Comparison of ENCODE assay signal across 9 mouse cellular contexts in genomic region chr8:80853208-80853607, GRCm38 (mm10). TPM values are rescaled to one million over a fixed set of nuclear protein-coding genes. Genes with fewer than 3 reads are reported as not detected.
DNase-seq lines count a peak whose midpoint lies in the region; ATAC-seq and TF ChIP-seq lines count a peak whose summit lies in the region.
"Had no signal": no experiment of that assay in that cellular context is flagged by ENCODE, and none has a peak within 500 bp of the region (broad histone marks: within the 10 kb centered on the region; RNA-seq: fewer than 3 reads in every experiment).

No protein-coding gene starts in this region.

- no peak for ATAC-seq in hindbrain, embryonic 13.5 days (ENCODE audit: low FRiP score)
- peak; percentile 64 for ATAC-seq in intestine, postnatal 0 days
- ATAC-seq in stomach, postnatal 0 days (ENCODE audit: low FRiP score, low TSS enrichment), result peak; percentile 83

- H3K9ac ChIP-seq in hindbrain, embryonic 13.5 days, result no peak overlapping the region
- H3K9ac ChIP-seq in intestine, postnatal 0 days (ENCODE audit: low read depth, low read length), result no peak overlapping the region; the same call in 1 of the 2 replicates
- H3K9ac ChIP-seq in stomach, postnatal 0 days (ENCODE audit: low read length), result no peak overlapping the region

- H3K27ac ChIP-seq in hindbrain, embryonic 10.5 days, result peak overlapping the region; percentile 35; the same call in 1 of the 2 replicates
- H3K27ac ChIP-seq in hindbrain, embryonic 13.5 days, result no peak overlapping the region
- peak overlapping the region; percentile 41; the same call in 1 of the 2 replicates for H3K27ac ChIP-seq in intestine, postnatal 0 days (ENCODE audit: low read depth, low read length)
- H3K27ac ChIP-seq in stomach, postnatal 0 days (replicated peaks), result peak overlapping the region; percentile 93

- peak; percentile 28 for TF ChIP-seq EP300 in stomach, postnatal 0 days (optimal IDR thresholded peaks at IDR 0.05)

- WGBS in hindbrain, embryonic 10.5 days, result 80% methylated on average over 6 of the region's 6 CpGs
- 83% methylated on average over 6 of the region's 6 CpGs for WGBS in hindbrain, embryonic 13.5 days
- 41% methylated on average over 6 of the region's 6 CpGs for WGBS in intestine, postnatal 0 days
- WGBS in stomach, postnatal 0 days, result 52% methylated on average over 6 of the region's 6 CpGs

- no peaks in the 10 kb centered on the region for H3K27me3 ChIP-seq in hindbrain, embryonic 10.5 days (ENCODE audit: insufficient read depth, poor library complexity, severe bottlenecking)
- H3K27me3 ChIP-seq in hindbrain, embryonic 13.5 days, result no peaks in the 10 kb centered on the region
- no peaks in the 10 kb centered on the region for H3K27me3 ChIP-seq in intestine, postnatal 0 days (replicated peaks; ENCODE audit: control insufficient read depth, insufficient read depth, low read length)
- no peaks in the 10 kb centered on the region for H3K27me3 ChIP-seq in stomach, postnatal 0 days (ENCODE audit: control insufficient read depth, insufficient read depth, low read length)

- H3K4me2 ChIP-seq in hindbrain, embryonic 13.5 days, result no peak overlapping the region
- peak overlapping the region; percentile 44 for H3K4me2 ChIP-seq in intestine, postnatal 0 days (replicated peaks; ENCODE audit: low read depth)
- H3K4me2 ChIP-seq in stomach, postnatal 0 days (replicated peaks; ENCODE audit: low read depth), result peak overlapping the region; percentile 52

- no peak overlapping the region for H3K4me3 ChIP-seq in hindbrain, embryonic 10.5 days
- no peak overlapping the region for H3K4me3 ChIP-seq in hindbrain, embryonic 13.5 days
- H3K4me3 ChIP-seq in intestine, postnatal 0 days (ENCODE audit: low read depth, low read length), result no peak overlapping the region
- H3K4me3 ChIP-seq in stomach, postnatal 0 days (ENCODE audit: low read depth, low read length), result 0 out of 2 replicates have a peak overlapping the region, but pooled peaks have one; percentile 12

- no peak for DNase-seq in hindbrain, embryonic 10.5 days (ENCODE audit: low spot score)
- peak; percentile 77 for DNase-seq in urinary bladder, postnatal 14 days (ENCODE audit: low spot score)
- DNase-seq in urinary bladder, postnatal 10 days (ENCODE audit: low spot score), result no peak
- peak; percentile 67 for DNase-seq in stomach, postnatal 0 days (ENCODE audit: low spot score)
- DNase-seq in cerebellum, postnatal 4 days (ENCODE audit: low spot score in 2 of 2), result no peak
- DNase-seq: cerebellum, adult 8-10 months; kidney, adult 8-10 months had no signal

- H3K36me3 ChIP-seq in hindbrain, embryonic 10.5 days, result no peaks in the 10 kb centered on the region
- no peaks in the 10 kb centered on the region for H3K36me3 ChIP-seq in hindbrain, embryonic 13.5 days
- H3K36me3 ChIP-seq in intestine, postnatal 0 days (ENCODE audit: control insufficient read depth, insufficient read depth), result no peaks in the 10 kb centered on the region
- no peaks in the 10 kb centered on the region for H3K36me3 ChIP-seq in stomach, postnatal 0 days (ENCODE audit: control insufficient read depth, insufficient read depth, low read length)

- no peaks in the 10 kb centered on the region for H3K9me3 ChIP-seq in hindbrain, embryonic 10.5 days
- H3K9me3 ChIP-seq in hindbrain, embryonic 13.5 days, result no peaks in the 10 kb centered on the region
- no peaks in the 10 kb centered on the region for H3K9me3 ChIP-seq in intestine, postnatal 0 days (ENCODE audit: control insufficient read depth)
- no peaks in the 10 kb centered on the region for H3K9me3 ChIP-seq in stomach, postnatal 0 days (ENCODE audit: control insufficient read depth, low read length)

- no peak for TF ChIP-seq CTCF in intestine, postnatal 0 days (IDR thresholded peaks at IDR 0.05; ENCODE audit: low read depth)
- TF ChIP-seq CTCF in stomach, postnatal 0 days (IDR thresholded peaks at IDR 0.05; ENCODE audit: low read depth), result no peak

- H3K4me1 ChIP-seq in hindbrain, embryonic 10.5 days (replicated peaks), result peaks cover 8% of the 10 kb centered on the region; the same call in 1 of the 2 replicates
- peaks cover 21% of the 10 kb centered on the region for H3K4me1 ChIP-seq in hindbrain, embryonic 13.5 days (replicated peaks)
- H3K4me1 ChIP-seq in intestine, postnatal 0 days (replicated peaks; ENCODE audit: control insufficient read depth, insufficient read depth, low read length), result peaks cover 3% of the 10 kb centered on the region; the same call in 1 of the 2 replicates
- H3K4me1 ChIP-seq in stomach, postnatal 0 days (replicated peaks; ENCODE audit: control insufficient read depth, insufficient read depth), result peaks cover 2% of the 10 kb centered on the region; the same call in 1 of the 2 replicates

RNA-seq across cellular contexts. Expression of gene Gab1, which starts 27.1 kb away (rescaled TPM):
- 14.5 and 15.8 TPM in 2 replicates for polyA plus RNA-seq in hindbrain, embryonic 10.5 days (2016; fragmentation: Nextera tagmentation; extraction: Ambion mirVana)
- polyA plus RNA-seq in hindbrain, embryonic 13.5 days (2015; fragmentation: Nextera tagmentation; extraction: Ambion mirVana), result 9.7 and 10.4 TPM in 2 replicates
- polyA plus RNA-seq in intestine, postnatal 0 days (2015; fragmentation: Nextera tagmentation; extraction: Ambion mirVana), result 8.9 and 9.1 TPM in 2 replicates
- polyA plus RNA-seq in stomach, postnatal 0 days (2015; fragmentation: Nextera tagmentation; extraction: Ambion mirVana), result 7.3 and 8.3 TPM in 2 replicates

Comparison
In these comparisons a context has a peak if more than half of its experiments do, and no peak if none do; other contexts are left out.
1. DNase-seq: peak in urinary bladder, postnatal 14 days (single experiment) and stomach, postnatal 0 days (single experiment); none in hindbrain, embryonic 10.5 days (single experiment), urinary bladder, postnatal 10 days (single experiment) and cerebellum, postnatal 4 days (0 of 2).